Comparison of ENCODE assay signal across 10 mouse cellular contexts in the genomic region with DNA sequence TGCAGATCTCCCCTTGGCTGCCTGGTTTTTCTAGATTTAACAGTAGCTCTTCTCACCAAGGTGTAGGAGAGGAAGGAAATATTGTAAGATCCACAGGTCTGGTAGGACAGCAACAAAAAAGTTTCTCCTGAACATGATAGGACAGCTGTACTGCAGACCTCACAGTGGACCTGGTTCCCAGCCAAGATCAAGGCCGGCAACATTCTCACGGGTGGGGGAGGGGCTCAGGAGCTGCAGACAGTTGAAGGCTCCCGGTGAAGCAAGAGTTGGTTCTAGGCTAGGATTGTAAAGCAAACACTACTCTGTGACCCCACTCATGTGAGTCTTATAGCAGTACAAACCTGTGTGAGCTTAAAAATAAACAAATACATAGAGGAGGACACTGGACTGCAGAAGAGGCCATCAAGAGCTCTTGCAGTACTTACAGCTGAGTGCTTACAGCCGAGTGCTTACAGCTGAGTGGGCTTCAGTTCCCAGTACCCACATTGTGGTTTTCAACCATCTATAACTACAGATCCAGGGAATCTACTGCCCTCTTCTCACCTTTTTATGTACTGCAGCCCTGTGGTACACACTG. TPM values are rescaled to one million over a fixed set of nuclear protein-coding genes. Genes with fewer than 3 reads are reported as not detected.
DNase-seq lines count a peak whose midpoint lies in the region; TF ChIP-seq lines count a peak whose summit lies in the region.
"Had no signal": no experiment of that assay in that cellular context is flagged by ENCODE, and none has a peak within 500 bp of the region (broad histone marks: within the 10 kb centered on the region; RNA-seq: fewer than 3 reads in every experiment).

No protein-coding gene starts in this region.

- no peak overlapping the region for H3K27ac ChIP-seq in layer of hippocampus, adult 2 months
- H3K27ac ChIP-seq: limb, embryonic 12.5 days had no signal

- DNase-seq in adrenal gland, adult (ENCODE audit: inconsistent age in 2 of 2, low spot score in 1 of 2), result peak; percentile 51 to 85
- no peak for DNase-seq in adrenal gland, adult 8-10 months
- no peak for DNase-seq in layer of hippocampus, adult 2 months (ENCODE audit: low spot score in 2 of 2)
- no peak for DNase-seq in layer of hippocampus, adult 8-10 months (ENCODE audit: low spot score in 2 of 2)
- peak; percentile 72 for DNase-seq in heart, postnatal 4 days
- peak; percentile 80 for DNase-seq in lung, postnatal 25 days (ENCODE audit: low spot score)
- no peak for DNase-seq in frontal cortex, postnatal 10 days (ENCODE audit: low spot score in 2 of 2)
- no peak for DNase-seq in frontal cortex, postnatal 36 days (ENCODE audit: low spot score in 2 of 2)

- peak; percentile 35 for TF ChIP-seq CTCF in layer of hippocampus, adult 2 months (conservative IDR thresholded peaks at IDR 0.05)

- H3K4me3 ChIP-seq in layer of hippocampus, adult 2 months, result no peak overlapping the region
- H3K4me3 ChIP-seq: limb, embryonic 12.5 days had no signal

RNA-seq across cellular contexts. Expression of a gene that starts 0.6 kb away (rescaled TPM):
- not detected for total RNA-seq in adrenal gland, adult 8-10 months (2022)
- not detected for total RNA-seq in layer of hippocampus, adult 2 months (2021)
- total RNA-seq in layer of hippocampus, adult 8-10 months (2022), result not detected
- not detected for total RNA-seq in heart, postnatal 4 days (2021)
- total RNA-seq: gastrocnemius, postnatal 4 days had no signal

RNA-seq across cellular contexts. Expression of a gene that starts 7.2 kb away (rescaled TPM):
- total RNA-seq in adrenal gland, adult 8-10 months (2022), result 100 to 1,000 TPM; 213 to 399 (median 309) TPM
- total RNA-seq in layer of hippocampus, adult 2 months (2021), result 1 to 10 TPM; 4.9 to 6.1 TPM
- 10 to 100 TPM in 1 of 4 experiments, 1 to 10 TPM in 3; 7.8 to 11.8 (median 8.4) TPM for total RNA-seq in layer of hippocampus, adult 8-10 months (2022)
- total RNA-seq in heart, postnatal 4 days (2021), result 1 to 10 TPM; 4.8 to 5.1 TPM

RNA-seq across cellular contexts. Expression of a gene that starts 14.8 kb away (rescaled TPM):
- total RNA-seq in adrenal gland, adult 8-10 months (2022), result 100 to 1,000 TPM; 179 to 210 (median 202) TPM
- total RNA-seq in layer of hippocampus, adult 2 months (2021), result 100 to 1,000 TPM; 108 to 112 TPM
- total RNA-seq in layer of hippocampus, adult 8-10 months (2022), result 100 to 1,000 TPM; 110 to 119 (median 116) TPM
- 100 to 1,000 TPM; 208 to 221 TPM for total RNA-seq in heart, postnatal 4 days (2021)

RNA-seq across cellular contexts. Expression of a gene that starts 19.4 kb away (rescaled TPM):
- 1 to 10 TPM; 2.7 to 4.6 (median 4.2) TPM for total RNA-seq in adrenal gland, adult 8-10 months (2022)
- under 1 TPM; 0.56 to 1.00 TPM for total RNA-seq in layer of hippocampus, adult 2 months (2021)
- total RNA-seq in layer of hippocampus, adult 8-10 months (2022), result 1 to 10 TPM in 1 of 4 experiments, under 1 TPM in 2, not detected in 1; 0.84 to 1.5 (median 0.95) TPM
- 1 to 10 TPM; 4.6 to 5.7 TPM for total RNA-seq in heart, postnatal 4 days (2021)

RNA-seq across cellular contexts. Expression of a gene that starts 32.1 kb away (rescaled TPM):
- 10 to 100 TPM in 2 of 4 experiments, 1 to 10 TPM in 2; 2.9 to 15.5 (median 9.4) TPM for total RNA-seq in adrenal gland, adult 8-10 months (2022)
- total RNA-seq in layer of hippocampus, adult 2 months (2021), result under 1 TPM; 0.38 to 0.47 TPM
- total RNA-seq in layer of hippocampus, adult 8-10 months (2022), result 1 to 10 TPM; 1.1 to 2.1 (median 1.6) TPM
- under 1 TPM; 0.14 to 0.74 TPM for total RNA-seq in heart, postnatal 4 days (2021)
- total RNA-seq: gastrocnemius, postnatal 4 days had no signal

Comparison
In these comparisons a context has a peak if more than half of its experiments do, and no peak if none do; other contexts are left out.
1. DNase-seq: peak in adrenal gland, adult (2 of 2), heart, postnatal 4 days (single experiment) and lung, postnatal 25 days (single experiment); none in adrenal gland, adult 8-10 months (single experiment), layer of hippocampus, adult 2 months (0 of 2), layer of hippocampus, adult 8-10 months (0 of 2), frontal cortex, postnatal 10 days (0 of 2) and frontal cortex, postnatal 36 days (0 of 2).
2. RNA of a gene that starts 7.2 kb away (total RNA-seq): 213 to 399 TPM in adrenal gland, adult 8-10 months; 7.8 to 11.8 TPM in layer of hippocampus, adult 8-10 months, 4.9 to 6.1 TPM in layer of hippocampus, adult 2 months and 4.8 to 5.1 TPM in heart, postnatal 4 days; every median in the first group is over 10 times any median in the second.